Mouse (Mus musculus) MEL (cell line): ENCODE results near the gene Srsf12. TPM values are rescaled to one million over a fixed set of nuclear protein-coding genes. Genes with fewer than 3 reads are reported as not detected.
A peak's percentile ranks its signal among the peaks of the same experiment; 100 is the strongest.

ENCODE experiments used
- DNase-seq: peaks from one replicate; pipeline ENCODE4 v3.0.0; 2011; ENCODE audit warnings: low read depth, low spot score
- H3K27ac ChIP-seq: 2 replicates; pipeline ENCODE4 v1.5.1; 2012; ENCODE audit warnings: low read depth, mild to moderate bottlenecking, control low read depth, low read length, moderate library complexity; ENCODE audit not compliant: control insufficient read depth
- H3K27me3 ChIP-seq, 2 experiments: fragments of 150-350 bp in 1 of 2; sonication (generic) in 1 of 2; 2 replicates each; pipeline ENCODE4 v1.6.1; 2012; ENCODE audit warnings: low read length in 2 of 2, mild to moderate bottlenecking in 2 of 2, improper control_type of control experiment in 1 of 2, moderate library complexity in 1 of 2; ENCODE audit not compliant: insufficient read depth in 2 of 2, control insufficient read depth in 1 of 2
- H3K36me3 ChIP-seq, 2 experiments: 2 replicates each; pipeline ENCODE4 v1.6.1; 2012 to 2014; ENCODE audit warnings: low read length in 2 of 2, improper control_type of control experiment in 1 of 2, inconsistent platforms in 1 of 2, mild to moderate bottlenecking in 1 of 2; ENCODE audit not compliant: insufficient read depth in 2 of 2, control insufficient read depth in 1 of 2
- H3K4me1 ChIP-seq, 2 experiments: fragments of 150-350 bp in 1 of 2; sonication (generic) in 1 of 2; 2 replicates each; pipeline ENCODE4 v1.6.1; 2012; ENCODE audit warnings: low read length in 2 of 2, improper control_type of control experiment in 1 of 2, mild to moderate bottlenecking in 1 of 2; ENCODE audit not compliant: insufficient read depth in 2 of 2, control insufficient read depth in 1 of 2
- H3K4me3 ChIP-seq, 2 experiments: fragments of 150-350 bp in 1 of 2; sonication (generic) in 1 of 2; 2 replicates each; pipeline ENCODE4 v1.5.1; 2012; ENCODE audit warnings: low read depth in 2 of 2, low read length in 2 of 2, mild to moderate bottlenecking in 2 of 2, moderate library complexity in 2 of 2, control low read depth in 1 of 2, improper control_type of control experiment in 1 of 2; ENCODE audit not compliant: control insufficient read depth in 1 of 2, insufficient read depth in 1 of 2
- H3K79me2 ChIP-seq: 2 replicates; pipeline ENCODE4 v1.6.1; 2012; ENCODE audit warnings: mild to moderate bottlenecking, low read length, moderate library complexity; ENCODE audit not compliant: control insufficient read depth, poor library complexity, insufficient read depth
- H3K9ac ChIP-seq: 2 replicates; pipeline ENCODE4 v1.6.1; 2012; ENCODE audit warnings: low read depth, mild to moderate bottlenecking, control low read depth, low read length, moderate library complexity; ENCODE audit not compliant: control insufficient read depth, poor library complexity, severe bottlenecking
- H3K9me3 ChIP-seq: fragments of 150-350 bp; sonication (generic); replicated peaks from 2 replicates; pipeline ENCODE4 v1.6.1; 2012; ENCODE audit warnings: mild to moderate bottlenecking, low read length, improper control_type of control experiment, moderate library complexity; ENCODE audit not compliant: insufficient read depth
- CHD1 ChIP-seq: IDR thresholded peaks from 2 replicates; pipeline ENCODE4 v1.6.1; 2012; ENCODE audit warnings: low read depth, mild to moderate bottlenecking, inconsistent platforms, low read length, improper control_type of control experiment
- E2F4 ChIP-seq: IDR thresholded peaks from 2 replicates; pipeline ENCODE4 v1.6.1; 2011; ENCODE audit warnings: low read depth, low read length, improper control_type of control experiment, borderline replicate concordance
- KAT2A ChIP-seq: conservative IDR thresholded peaks from 2 replicates; pipeline ENCODE4 v1.6.1; 2012; ENCODE audit warnings: low read depth, low read length, improper control_type of control experiment, inconsistent platforms
- MAFK ChIP-seq: IDR thresholded peaks from 2 replicates; pipeline ENCODE4 v1.6.1; 2011; ENCODE audit warnings: low read depth, mild to moderate bottlenecking, low read length, improper control_type of control experiment, borderline replicate concordance
- MAX ChIP-seq: IDR thresholded peaks from 2 replicates; pipeline ENCODE4 v1.6.1; 2011; ENCODE audit warnings: low read length, improper control_type of control experiment
- MAZ ChIP-seq: IDR thresholded peaks from 2 replicates; pipeline ENCODE4 v1.6.1; 2012; ENCODE audit warnings: low read depth, mild to moderate bottlenecking, inconsistent platforms, low read length, improper control_type of control experiment
- NELFE ChIP-seq: IDR thresholded peaks from 2 replicates; pipeline ENCODE4 v1.6.1; 2011; ENCODE audit warnings: low read depth, low read length, improper control_type of control experiment
- POLR2AphosphoS5 ChIP-seq: IDR thresholded peaks from 2 replicates; pipeline ENCODE4 v1.6.1; 2012; ENCODE audit warnings: low read depth, borderline replicate concordance, mild to moderate bottlenecking, inconsistent platforms, low read length, moderate library complexity, mixed read lengths
- RCOR1 ChIP-seq: IDR thresholded peaks from 2 replicates; pipeline ENCODE4 v1.6.1; 2012; ENCODE audit warnings: low read depth, mild to moderate bottlenecking, inconsistent platforms, low read length, improper control_type of control experiment
- TBP ChIP-seq: IDR thresholded peaks from 2 replicates; pipeline ENCODE4 v1.8.0; 2011; ENCODE audit warnings: low read depth, low read length, improper control_type of control experiment
- UBTF ChIP-seq: IDR thresholded peaks from 2 replicates; pipeline ENCODE4 v1.6.1; 2012; ENCODE audit warnings: low read depth, mild to moderate bottlenecking, inconsistent platforms, low read length, improper control_type of control experiment, moderate library complexity, borderline replicate concordance; ENCODE audit not compliant: insufficient read depth
- USF1 ChIP-seq: IDR thresholded peaks from 2 replicates; pipeline ENCODE4 v1.6.1; 2014; ENCODE audit warnings: low read depth, mild to moderate bottlenecking, inconsistent platforms, low read length, improper control_type of control experiment, moderate library complexity
- USF2 ChIP-seq, 2 experiments: IDR thresholded peaks; 2 replicates each; pipeline ENCODE4 v1.6.1; 2011 to 2012; ENCODE audit warnings: improper control_type of control experiment in 2 of 2, low read length in 2 of 2, borderline replicate concordance in 1 of 2, inconsistent platforms in 1 of 2, low read depth in 1 of 2, mild to moderate bottlenecking in 1 of 2; ENCODE audit not compliant: insufficient read depth in 1 of 2
- ZKSCAN1 ChIP-seq: IDR thresholded peaks from 2 replicates; pipeline ENCODE4 v1.6.1; 2012; ENCODE audit warnings: low read depth, mild to moderate bottlenecking, inconsistent platforms, low read length, improper control_type of control experiment, moderate library complexity
- polyA plus RNA-seq, 2 experiments: library from polyadenylated mRNA; stranded (reverse) in 1 of 2; unstranded in 1 of 2; fragments of >175 nt in 1 of 2; fragments of >200 nt in 1 of 2; gene quantifications; 2 replicates each; pipeline versions ENCODE4 v1.2.1 to v1.2.4; 2012; ENCODE audit warnings: low replicate concordance in 2 of 2, low read depth in 1 of 2; ENCODE audit not compliant: insufficient read length in 2 of 2, insufficient read depth in 1 of 2, missing spikeins in 1 of 2
- total RNA-seq: library from RNA; depleted of rRNA; stranded (reverse); fragments of 300-350 nt; gene quantifications from 2 replicates; pipeline ENCODE4 v1.2.3, GENCODE M21; 2012

The Srsf12 gene
- total and polyA plus RNA-seq, 3 experiments = not detected

GRCm38 (mm10) chr4:33262897-33263296 is 54.1 kb downstream of the Srsf12 start:
- Histone ChIP-seq H3K4me3 (no peak overlapping the region), H3K9ac (no peak overlapping the region), H3K79me2 (no peaks in the 10 kb centered on the region), H3K9me3 (no peaks in the 10 kb centered on the region), H3K27me3 (peaks cover 4 to 9% of the 10 kb centered on the region in 2 experiments; a peak in 3 of 4 replicates), H3K27ac (no peak overlapping the region), H3K4me1 (no peaks in the 10 kb centered on the region), H3K36me3 (no peaks in the 10 kb centered on the region)
- no peak for TF ChIP-seq KAT2A
- TF ChIP-seq MAX = no peak
- no peak for TF ChIP-seq NELFE
- no peak for TF ChIP-seq USF2 (IDR thresholded peaks at IDR 0.05; ENCODE audit: borderline replicate concordance in 1 of 2, insufficient read depth in 1 of 2, low read depth in 1 of 2, low read length in 2 of 2)
- no peak for DNase-seq

- Histone ChIP-seq H3K4me1 (no peaks in the 10 kb centered on the region), H3K79me2 (no peaks in the 10 kb centered on the region), H3K36me3 (no peaks in the 10 kb centered on the region), H3K27me3 (peaks cover 3 to 4% of the 10 kb centered on the region in 2 experiments; a peak in 3 of 4 replicates)
- no peak for DNase-seq
- no peak for TF ChIP-seq RCOR1
- TF ChIP-seq USF1 = 0 out of 2 replicates have a peak, but pooled peaks have one; percentile 5
- TF ChIP-seq, all 39 proteins: peak for 1
- Histone ChIP-seq H3K9me3 (no peaks in the 10 kb centered on the region), H3K4me3 (no peak overlapping the region), H3K27ac (no peak overlapping the region), H3K9ac (no peak overlapping the region)
These were observed 56.4 kb downstream of the Srsf12 start for GRCm38 (mm10) chr4:33264979-33265726.

- TF ChIP-seq POLR2AphosphoS5 (no peak), ZKSCAN1 (no peak), UBTF (no peak), E2F4 (no peak), MAZ (no peak), USF1 (no peak), TBP (no peak), CHD1 (no peak), MAFK (no peak)
- Histone ChIP-seq H3K27me3 (peaks cover 0 to 3% of the 10 kb centered on the region in 2 experiments; a peak in 2 of 4 replicates), H3K4me1 (no peaks in the 10 kb centered on the region), H3K9me3 (no peaks in the 10 kb centered on the region), H3K79me2 (no peaks in the 10 kb centered on the region), H3K4me3 (no peak overlapping the region), H3K36me3 (no peaks in the 10 kb centered on the region), H3K27ac (no peak overlapping the region), H3K9ac (no peak overlapping the region)
- no peak for DNase-seq
These were observed 61.9 kb downstream of the Srsf12 start for GRCm38 (mm10) chr4:33270386-33271314.
